Mouse (Mus musculus): Measurements from ENCODE around the gene Itga1. TPM values are rescaled to one million over a fixed set of nuclear protein-coding genes. Genes with fewer than 3 reads are reported as not detected.

Itga1 gene
- total RNA-seq, 2 experiments from 2014 or later, result 13.7 to 13.9 TPM

- no peak for DNase-seq
- intact Hi-C loops (cut with DNase I), result no loop called here
Measured at GRCm38 (mm10) chr13:114914559-114914958, 187.2 kb downstream of the Itga1 start.

- intact Hi-C loops (cut with DNase I), result no loop called here
- no peak for DNase-seq
Measured at GRCm38 (mm10) chr13:114910629-114911028, 191.1 kb downstream of the Itga1 start.

DNA sequence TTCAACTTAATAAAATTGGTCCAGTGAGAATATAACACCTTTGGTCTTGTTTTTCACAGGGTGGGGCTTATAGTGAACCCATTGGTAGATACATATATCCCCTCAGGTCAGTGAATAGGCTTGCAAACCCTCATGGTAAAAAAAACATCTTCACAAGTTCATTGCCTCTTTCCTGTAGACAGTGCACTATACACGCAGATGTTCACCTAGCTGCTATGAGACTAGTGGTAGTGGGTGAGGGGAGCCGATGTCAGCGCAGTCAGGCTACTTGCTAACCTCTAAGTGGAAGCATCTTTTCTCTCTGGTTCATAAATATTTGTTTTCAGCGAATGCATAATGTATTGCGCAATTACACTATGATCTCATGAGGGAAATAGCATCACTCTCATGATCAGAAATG lies 192.2 kb downstream of the Itga1 start:
- DNase-seq, result no peak
- intact Hi-C loops (cut with DNase I), result no loop called here

DNA sequence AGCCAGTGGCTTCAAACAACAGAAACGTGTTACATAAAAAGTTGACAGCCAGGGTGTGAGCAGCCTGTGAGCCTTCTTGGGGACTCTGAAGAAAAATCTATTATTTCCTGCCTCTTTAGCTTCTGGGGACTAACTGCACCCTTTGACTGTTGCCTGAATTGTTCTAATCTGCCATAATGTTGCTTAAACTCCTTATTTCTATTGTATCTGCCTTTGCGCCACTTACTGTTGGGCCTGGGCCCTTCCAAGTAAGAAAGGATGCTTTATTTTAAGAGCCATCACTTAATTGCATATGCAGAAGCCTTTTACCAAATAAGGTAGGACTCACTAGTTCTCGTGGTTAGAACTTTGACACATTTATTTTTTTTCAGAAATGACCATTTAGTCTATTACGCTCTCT lies 193.9 kb downstream of the Itga1 start:
- intact Hi-C loops (cut with DNase I), result no loop called here
- no peak for DNase-seq

Other genes with a start within 250 kb of the Itga1 start
- gene Itga2, start 169.9 kb downstream of the Itga1 start, total RNA-seq (2021), result 1 to 10 TPM; 1.4 to 2.3 TPM
- gene Pelo, start 11.8 kb downstream of the Itga1 start, total RNA-seq (2021), result 10 to 100 TPM; 20.4 to 22.0 TPM
- 1 to 10 TPM; 4.9 to 6.4 TPM for gene Gm49395, start within 50 bp of the Itga1 start, total RNA-seq (2021)